In genomic region chr7:16298927-16299326, GRCm38 (mm10) we compare ENCODE assay signal across 8 mouse cellular contexts. TPM values are rescaled to one million over a fixed set of nuclear protein-coding genes. Genes with fewer than 3 reads are reported as not detected.
DNase-seq lines count a peak whose midpoint lies in the region; ATAC-seq and TF ChIP-seq lines count a peak whose summit lies in the region.
"Had no signal": no experiment of that assay in that cellular context is flagged by ENCODE, and none has a peak within 500 bp of the region (broad histone marks: within the 10 kb centered on the region; RNA-seq: fewer than 3 reads in every experiment).

No protein-coding gene starts in this region.

- no peak for DNase-seq in kidney, adult 18-20 months
- DNase-seq in left cerebral cortex, postnatal 10 days (ENCODE audit: extremely low spot score in 1 of 2, low spot score in 2 of 2), result no peak
- DNase-seq in gastrocnemius, adult 8-10 months (ENCODE audit: low spot score in 2 of 2), result no peak

- no peaks in the 10 kb centered on the region for H3K9me3 ChIP-seq in kidney, embryonic 15.5 days (replicated peaks)
- H3K9me3 ChIP-seq in hindbrain, embryonic 15.5 days, result no peaks in the 10 kb centered on the region
- H3K9me3 ChIP-seq in neural tube, embryonic 12.5 days, result no peaks in the 10 kb centered on the region

- H3K36me3 ChIP-seq in kidney, embryonic 15.5 days, result no peaks in the 10 kb centered on the region
- no peaks in the 10 kb centered on the region for H3K36me3 ChIP-seq in hindbrain, embryonic 15.5 days
- H3K36me3 ChIP-seq in neural tube, embryonic 12.5 days, result no peaks in the 10 kb centered on the region

- intact Hi-C loops in left cerebral cortex, postnatal 10 days (cut with DNase I), result loop anchor here (10.0 kb wide), 1 partner anchor 166 kb away; no protein-coding TSS in a partner anchor

- no peak for TF ChIP-seq POLR2A in embryonic fibroblast, embryonic 13.5 days (IDR thresholded peaks at IDR 0.05; ENCODE audit: low read depth, low read length)

- H3K4me2 ChIP-seq in kidney, embryonic 15.5 days, result peak overlapping the region; percentile 81
- H3K4me2 ChIP-seq in hindbrain, embryonic 15.5 days, result peak overlapping the region; percentile 93
- H3K4me2 ChIP-seq in neural tube, embryonic 12.5 days (replicated peaks), result peak overlapping the region; percentile 80

- no peak for TF ChIP-seq CTCF in embryonic fibroblast, embryonic 13.5 days (IDR thresholded peaks at IDR 0.05; ENCODE audit: borderline replicate concordance, insufficient read depth, low read length)

- peak overlapping the region; percentile 47; the same call in 1 of the 2 replicates for H3K4me3 ChIP-seq in kidney, embryonic 15.5 days (replicated peaks)
- peak overlapping the region; percentile 30 for H3K4me3 ChIP-seq in embryonic fibroblast, embryonic 13.5 days (ENCODE audit: insufficient read depth, low read length)
- peak overlapping the region; percentile 55 for H3K4me3 ChIP-seq in hindbrain, embryonic 15.5 days
- peak overlapping the region; percentile 43 for H3K4me3 ChIP-seq in neural tube, embryonic 12.5 days

- ATAC-seq in kidney, embryonic 15.5 days (replicated peaks; ENCODE audit: low FRiP score), result no peak
- ATAC-seq in hindbrain, embryonic 15.5 days (ENCODE audit: low FRiP score, low read depth), result no peak
- ATAC-seq in neural tube, embryonic 12.5 days (ENCODE audit: low FRiP score, low read depth), result no peak
- ATAC-seq: liver, postnatal 0 days had no signal

- peaks cover 50% of the 10 kb centered on the region for H3K4me1 ChIP-seq in kidney, embryonic 15.5 days
- H3K4me1 ChIP-seq in embryonic fibroblast, embryonic 13.5 days (ENCODE audit: control insufficient read depth, insufficient read depth, low read length), result peaks cover 13% of the 10 kb centered on the region
- H3K4me1 ChIP-seq in hindbrain, embryonic 15.5 days (replicated peaks), result peaks cover 46% of the 10 kb centered on the region
- H3K4me1 ChIP-seq in neural tube, embryonic 12.5 days, result peaks cover 36% of the 10 kb centered on the region

- no peaks in the 10 kb centered on the region for H3K27me3 ChIP-seq in kidney, embryonic 15.5 days
- H3K27me3 ChIP-seq in hindbrain, embryonic 15.5 days, result no peaks in the 10 kb centered on the region
- no peaks in the 10 kb centered on the region for H3K27me3 ChIP-seq in neural tube, embryonic 12.5 days (replicated peaks)

- peak overlapping the region; percentile 68 for H3K27ac ChIP-seq in kidney, embryonic 15.5 days
- H3K27ac ChIP-seq in embryonic fibroblast, embryonic 13.5 days (ENCODE audit: insufficient read depth, low read length), result peak overlapping the region; percentile 61
- peak overlapping the region; percentile 79 for H3K27ac ChIP-seq in hindbrain, embryonic 15.5 days (replicated peaks)
- H3K27ac ChIP-seq in neural tube, embryonic 12.5 days, result 0 out of 2 replicates have a peak overlapping the region, but pooled peaks have one; percentile 42

- WGBS in kidney, embryonic 15.5 days, result 73% methylated on average over 5 of the region's 5 CpGs
- 76% methylated on average over 5 of the region's 5 CpGs for WGBS in hindbrain, embryonic 15.5 days
- WGBS in neural tube, embryonic 12.5 days, result 62% methylated on average over 5 of the region's 5 CpGs

- no peak overlapping the region for H3K9ac ChIP-seq in kidney, embryonic 15.5 days
- no peak overlapping the region; the same call in 1 of the 2 replicates for H3K9ac ChIP-seq in hindbrain, embryonic 15.5 days
- H3K9ac ChIP-seq in neural tube, embryonic 12.5 days, result peak overlapping the region; percentile 51
- H3K9ac ChIP-seq: liver, postnatal 0 days had no signal

RNA-seq across cellular contexts. Expression of gene Bbc3, which starts 9.3 kb away (rescaled TPM):
- 12.3 and 12.4 TPM in 2 replicates for polyA plus RNA-seq in kidney, embryonic 15.5 days (2015; fragmentation: Nextera tagmentation; extraction: Ambion mirVana)
- 15.8 and 19.9 TPM in 2 replicates for polyA plus RNA-seq in embryonic fibroblast, embryonic 13.5 days (2011; ENCODE audit: insufficient read length, low read depth, missing spikeins)
- polyA plus RNA-seq in hindbrain, embryonic 15.5 days (2015; fragmentation: Nextera tagmentation; extraction: Ambion mirVana), result 28.9 and 31.7 TPM in 2 replicates
- polyA plus RNA-seq in neural tube, embryonic 12.5 days (2016; fragmentation: Nextera tagmentation; extraction: Ambion mirVana), result 22.7 and 25.0 TPM in 2 replicates
- total RNA-seq in left cerebral cortex, postnatal 10 days (2021), result 10 to 100 TPM; 30.1 to 34.6 TPM
- 1 to 10 TPM; 1.4 to 2.1 (median 1.5) TPM for total RNA-seq in gastrocnemius, adult 8-10 months (2022)

RNA-seq across cellular contexts. Expression of gene Ccdc9, which starts 12.3 kb away (rescaled TPM):
- polyA plus RNA-seq in kidney, embryonic 15.5 days (2015; fragmentation: Nextera tagmentation; extraction: Ambion mirVana), result 28.9 and 33.0 TPM in 2 replicates
- 66.0 and 70.9 TPM in 2 replicates for polyA plus RNA-seq in embryonic fibroblast, embryonic 13.5 days (2011; ENCODE audit: insufficient read length, low read depth, missing spikeins)
- polyA plus RNA-seq in hindbrain, embryonic 15.5 days (2015; fragmentation: Nextera tagmentation; extraction: Ambion mirVana), result 29.3 and 29.6 TPM in 2 replicates
- polyA plus RNA-seq in neural tube, embryonic 12.5 days (2016; fragmentation: Nextera tagmentation; extraction: Ambion mirVana), result 47.7 and 49.5 TPM in 2 replicates
- total RNA-seq in left cerebral cortex, postnatal 10 days (2021), result 10 to 100 TPM; 85.5 to 89.0 TPM
- 10 to 100 TPM; 28.4 to 37.4 (median 32.2) TPM for total RNA-seq in gastrocnemius, adult 8-10 months (2022)

RNA-seq across cellular contexts. Expression of gene Inafm1, which starts 25.5 kb away (rescaled TPM):
- 16.4 and 19.5 TPM in 2 replicates for polyA plus RNA-seq in kidney, embryonic 15.5 days (2015; fragmentation: Nextera tagmentation; extraction: Ambion mirVana)
- 11.1 and 11.6 TPM in 2 replicates for polyA plus RNA-seq in embryonic fibroblast, embryonic 13.5 days (2011; ENCODE audit: insufficient read length, low read depth, missing spikeins)
- 52.2 and 58.4 TPM in 2 replicates for polyA plus RNA-seq in hindbrain, embryonic 15.5 days (2015; fragmentation: Nextera tagmentation; extraction: Ambion mirVana)
- polyA plus RNA-seq in neural tube, embryonic 12.5 days (2016; fragmentation: Nextera tagmentation; extraction: Ambion mirVana), result 27.0 and 28.5 TPM in 2 replicates
- total RNA-seq in left cerebral cortex, postnatal 10 days (2021), result 10 to 100 TPM; 33.0 to 35.6 TPM
- 10 to 100 TPM; 13.6 to 19.4 (median 15.8) TPM for total RNA-seq in gastrocnemius, adult 8-10 months (2022)

RNA-seq across cellular contexts. Expression of gene C5ar1, which starts 39.6 kb away (rescaled TPM):
- polyA plus RNA-seq in kidney, embryonic 15.5 days (2015; fragmentation: Nextera tagmentation; extraction: Ambion mirVana), result 2.5 and 3.7 TPM in 2 replicates
- 0.60 and 5.3 TPM in 2 replicates for polyA plus RNA-seq in embryonic fibroblast, embryonic 13.5 days (2011; ENCODE audit: insufficient read length, low read depth, missing spikeins)
- 2.2 and 2.7 TPM in 2 replicates for polyA plus RNA-seq in hindbrain, embryonic 15.5 days (2015; fragmentation: Nextera tagmentation; extraction: Ambion mirVana)
- polyA plus RNA-seq in neural tube, embryonic 12.5 days (2016; fragmentation: Nextera tagmentation; extraction: Ambion mirVana), result 0.87 and 1.2 TPM in 2 replicates
- under 1 TPM; 0.71 to 0.83 TPM for total RNA-seq in left cerebral cortex, postnatal 10 days (2021)
- total RNA-seq in gastrocnemius, adult 8-10 months (2022), result 1 to 10 TPM in 2 of 4 experiments, under 1 TPM in 2; 0.44 to 1.4 (median 0.92) TPM

RNA-seq across cellular contexts. Expression of gene C5ar2, which starts 55.0 kb away (rescaled TPM):
- 0.04 and 0.08 TPM in 2 replicates for polyA plus RNA-seq in kidney, embryonic 15.5 days (2015; fragmentation: Nextera tagmentation; extraction: Ambion mirVana)
- 0.19 TPM in 1 of 2 replicates, not detected in the other for polyA plus RNA-seq in embryonic fibroblast, embryonic 13.5 days (2011; ENCODE audit: insufficient read length, low read depth, missing spikeins)
- 0.10 and 0.14 TPM in 2 replicates for polyA plus RNA-seq in hindbrain, embryonic 15.5 days (2015; fragmentation: Nextera tagmentation; extraction: Ambion mirVana)
- polyA plus RNA-seq in neural tube, embryonic 12.5 days (2016; fragmentation: Nextera tagmentation; extraction: Ambion mirVana), result 0.09 and 0.10 TPM in 2 replicates
- under 1 TPM; 0.53 to 0.79 TPM for total RNA-seq in left cerebral cortex, postnatal 10 days (2021)
- under 1 TPM; 0.19 to 0.25 (median 0.23) TPM for total RNA-seq in gastrocnemius, adult 8-10 months (2022)
